ENCODE assay signal across 8 mouse cellular contexts in the genomic region with DNA sequence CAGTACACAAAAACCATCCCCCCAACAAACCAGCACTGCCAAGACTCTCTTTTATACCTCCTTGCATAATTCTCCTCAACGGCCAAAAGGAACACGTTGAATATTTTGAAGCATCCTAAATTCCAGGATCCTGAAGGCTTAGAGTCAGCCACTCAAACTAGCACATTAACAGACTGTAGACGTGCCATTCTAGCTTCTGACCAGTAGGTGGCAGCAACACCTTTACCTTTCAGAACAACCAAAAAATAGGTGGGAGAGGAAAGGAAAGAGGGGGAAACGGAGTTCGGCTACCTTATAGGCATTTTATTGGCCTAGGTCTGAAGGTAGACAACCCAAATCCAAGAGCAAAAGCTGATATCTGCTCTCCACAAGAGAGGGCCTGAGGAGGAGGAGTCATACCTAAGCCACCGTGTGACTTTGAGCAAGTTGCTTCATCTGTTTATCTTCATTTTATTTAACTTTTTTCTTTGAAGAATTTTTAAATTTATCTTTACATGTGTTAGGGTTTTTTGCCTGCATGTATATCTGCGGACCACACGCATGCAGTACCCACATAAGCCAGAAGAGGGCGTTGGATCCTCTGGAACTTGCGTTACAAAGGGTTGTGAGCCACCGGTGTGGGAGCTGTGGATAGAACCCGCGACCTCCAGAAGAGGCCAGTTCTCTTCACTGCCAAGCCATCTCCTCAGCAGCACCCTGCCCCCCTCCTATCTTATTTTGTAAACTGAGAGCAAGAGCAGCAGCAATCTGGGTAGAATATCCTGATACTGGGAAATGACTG. TPM values are rescaled to one million over a fixed set of nuclear protein-coding genes. Genes with fewer than 3 reads are reported as not detected.
DNase-seq lines count a peak whose midpoint lies in the region; ATAC-seq lines count a peak whose summit lies in the region.

No protein-coding gene starts in this region.

- no peaks in the 10 kb centered on the region for H3K9me3 ChIP-seq in forebrain, embryonic 10.5 days
- H3K9me3 ChIP-seq in forebrain, embryonic 13.5 days (replicated peaks) = no peaks in the 10 kb centered on the region
- H3K9me3 ChIP-seq in megakaryocyte, embryonic 14.5 days = peaks cover 2% of the 10 kb centered on the region

- peaks cover 20% of the 10 kb centered on the region for H3K4me1 ChIP-seq in forebrain, embryonic 10.5 days
- peaks cover 23% of the 10 kb centered on the region for H3K4me1 ChIP-seq in forebrain, embryonic 13.5 days
- H3K4me1 ChIP-seq in megakaryocyte, embryonic 14.5 days = peaks cover 36% of the 10 kb centered on the region

- H3K27me3 ChIP-seq in forebrain, embryonic 10.5 days (ENCODE audit: poor library complexity, severe bottlenecking) = peaks cover 74% of the 10 kb centered on the region
- peaks cover 28% of the 10 kb centered on the region for H3K27me3 ChIP-seq in forebrain, embryonic 13.5 days
- peaks cover 47% of the 10 kb centered on the region for H3K27me3 ChIP-seq in megakaryocyte, embryonic 14.5 days (replicated peaks)

- ATAC-seq in forebrain, embryonic 13.5 days = no peak

- H3K4me3 ChIP-seq in forebrain, embryonic 10.5 days = no peak overlapping the region
- H3K4me3 ChIP-seq in forebrain, embryonic 13.5 days = no peak overlapping the region
- H3K4me3 ChIP-seq in megakaryocyte, embryonic 14.5 days (replicated peaks) = peak overlapping the region; percentile 75

- no peak overlapping the region for H3K27ac ChIP-seq in forebrain, embryonic 10.5 days
- H3K27ac ChIP-seq in forebrain, embryonic 13.5 days = no peak overlapping the region

- no peak overlapping the region for H3K4me2 ChIP-seq in forebrain, embryonic 13.5 days

- WGBS in forebrain, embryonic 10.5 days = 35% methylated on average over 13 of the region's 13 CpGs
- 33% methylated on average over 13 of the region's 13 CpGs for WGBS in forebrain, embryonic 13.5 days

- H3K9ac ChIP-seq in forebrain, embryonic 13.5 days = no peak overlapping the region

- no peaks in the 10 kb centered on the region for H3K36me3 ChIP-seq in forebrain, embryonic 10.5 days (replicated peaks)
- no peaks in the 10 kb centered on the region for H3K36me3 ChIP-seq in forebrain, embryonic 13.5 days (ENCODE audit: poor library complexity, severe bottlenecking)
- H3K36me3 ChIP-seq in megakaryocyte, embryonic 14.5 days (replicated peaks; ENCODE audit: low read length) = no peaks in the 10 kb centered on the region

- peak; percentile 59 for DNase-seq in forebrain, embryonic 10.5 days (ENCODE audit: extremely low spot score, low spot score)
- DNase-seq in right cerebral cortex, adult 18-20 months = peak; percentile 43
- DNase-seq in right cerebral cortex, postnatal 25 days = no peak
- DNase-seq in embryo, embryonic 10.5 days (ENCODE audit: low spot score) = peak; percentile 89
- DNase-seq in kidney, postnatal 36 days = peak; percentile 67 to 70
- peak; percentile 58 for DNase-seq in thymus, postnatal 14 days

RNA-seq across cellular contexts. Expression of a gene that starts 5.3 kb away (rescaled TPM):
- polyA plus RNA-seq in forebrain, embryonic 10.5 days (2016; fragmentation: Nextera tagmentation; extraction: Ambion mirVana) = 0.20 and 0.33 TPM in 2 replicates
- polyA plus RNA-seq in forebrain, embryonic 13.5 days (2015; fragmentation: Nextera tagmentation; extraction: Ambion mirVana) = 0.94 and 1.6 TPM in 2 replicates
- polyA plus RNA-seq in megakaryocyte, embryonic 14.5 days (2012; ENCODE audit: insufficient read depth, low replicate concordance) = not detected in 2 replicates

RNA-seq across cellular contexts. Expression of a gene that starts 20.0 kb away (rescaled TPM):
- polyA plus RNA-seq in forebrain, embryonic 10.5 days (2016; fragmentation: Nextera tagmentation; extraction: Ambion mirVana) = 160 and 171 TPM in 2 replicates
- polyA plus RNA-seq in forebrain, embryonic 13.5 days (2015; fragmentation: Nextera tagmentation; extraction: Ambion mirVana) = 97.6 and 102 TPM in 2 replicates
- 62.0 and 103 TPM in 2 replicates for polyA plus RNA-seq in megakaryocyte, embryonic 14.5 days (2012; ENCODE audit: insufficient read depth, low replicate concordance)

RNA-seq across cellular contexts. Expression of a gene that starts 24.7 kb away (rescaled TPM):
- polyA plus RNA-seq in forebrain, embryonic 10.5 days (2016; fragmentation: Nextera tagmentation; extraction: Ambion mirVana) = 51.1 and 53.1 TPM in 2 replicates
- polyA plus RNA-seq in forebrain, embryonic 13.5 days (2015; fragmentation: Nextera tagmentation; extraction: Ambion mirVana) = 37.8 and 38.6 TPM in 2 replicates
- 27.8 and 75.4 TPM in 2 replicates for polyA plus RNA-seq in megakaryocyte, embryonic 14.5 days (2012; ENCODE audit: insufficient read depth, low replicate concordance)

RNA-seq across cellular contexts. Expression of a gene that starts 38.0 kb away (rescaled TPM):
- 0.12 TPM in 1 of 2 replicates, not detected in the other for polyA plus RNA-seq in forebrain, embryonic 10.5 days (2016; fragmentation: Nextera tagmentation; extraction: Ambion mirVana)
- polyA plus RNA-seq in forebrain, embryonic 13.5 days (2015; fragmentation: Nextera tagmentation; extraction: Ambion mirVana) = 0.39 TPM in 1 of 2 replicates, not detected in the other
- not detected in 2 replicates for polyA plus RNA-seq in megakaryocyte, embryonic 14.5 days (2012; ENCODE audit: insufficient read depth, low replicate concordance)

RNA-seq across cellular contexts. Expression of a gene that starts 43.3 kb away (rescaled TPM):
- 1.0 and 1.2 TPM in 2 replicates for polyA plus RNA-seq in forebrain, embryonic 10.5 days (2016; fragmentation: Nextera tagmentation; extraction: Ambion mirVana)
- 0.25 and 0.84 TPM in 2 replicates for polyA plus RNA-seq in forebrain, embryonic 13.5 days (2015; fragmentation: Nextera tagmentation; extraction: Ambion mirVana)
- polyA plus RNA-seq in megakaryocyte, embryonic 14.5 days (2012; ENCODE audit: insufficient read depth, low replicate concordance) = not detected in 2 replicates
